Mouse (Mus musculus): ENCODE data around the gene Ppm1g.
"Not testable (repeated sequence)": the region's sequence is repeated elsewhere in the genome, so short reads cannot be mapped to it uniquely, and the experiment has no call there.

Gene Ppm1g

GRCm38 (mm10) chr5:31219474-31219873 is 1.0 kb downstream of the Ppm1g start:
- DNase-seq (ENCODE audit: low spot score in 2 of 2) = no peak

GRCm38 (mm10) chr5:31219070-31219469 is 1.4 kb downstream of the Ppm1g start:
- no peak for DNase-seq (ENCODE audit: low spot score in 2 of 2)

- peak in 1 of 2 experiments; percentile 44 for DNase-seq (ENCODE audit: low spot score in 2 of 2)
Observed at GRCm38 (mm10) chr5:31218294-31218693, 2.2 kb downstream of the Ppm1g start.

GRCm38 (mm10) chr5:31216554-31216953 is 3.9 kb downstream of the Ppm1g start:
- not testable (repeated sequence) for DNase-seq (ENCODE audit: low spot score in 2 of 2)

- DNase-seq (ENCODE audit: low spot score in 2 of 2) = no peak
Observed at GRCm38 (mm10) chr5:31204421-31204820, 16.1 kb downstream of the Ppm1g start.

- DNase-seq (ENCODE audit: low spot score in 2 of 2) = no peak
Observed at GRCm38 (mm10) chr5:31203866-31204265, 16.6 kb downstream of the Ppm1g start.

GRCm38 (mm10) chr5:31202933-31203332 is 17.6 kb downstream of the Ppm1g start:
- no peak for DNase-seq (ENCODE audit: low spot score in 2 of 2)

- DNase-seq (ENCODE audit: low spot score in 2 of 2) = peak; percentile 83 to 88
Observed at GRCm38 (mm10) chr5:31201742-31202590, 18.5 kb downstream of the Ppm1g start, which contains the start of gene Zfp513. Zfp513 (minus strand) TSS chr5:31202303.

- DNase-seq (ENCODE audit: low spot score in 2 of 2) = no peak
Observed at GRCm38 (mm10) chr5:31201042-31201741, 19.3 kb downstream of the Ppm1g start.

GRCm38 (mm10) chr5:31200327-31200768 is 20.1 kb downstream of the Ppm1g start:
- DNase-seq (ENCODE audit: low spot score in 2 of 2) = no peak

GRCm38 (mm10) chr5:31199893-31200292 is 20.6 kb downstream of the Ppm1g start:
- DNase-seq (ENCODE audit: low spot score in 2 of 2) = no peak

GRCm38 (mm10) chr5:31199321-31199892 is 21.1 kb downstream of the Ppm1g start:
- no peak for DNase-seq (ENCODE audit: low spot score in 2 of 2)

- DNase-seq (ENCODE audit: low spot score in 2 of 2) = no peak
Observed at GRCm38 (mm10) chr5:31198616-31199320, 21.7 kb downstream of the Ppm1g start.

- no peak for DNase-seq (ENCODE audit: low spot score in 2 of 2)
Observed at GRCm38 (mm10) chr5:31198170-31198569, 22.3 kb downstream of the Ppm1g start.

- DNase-seq (ENCODE audit: low spot score in 2 of 2) = no peak
Observed at GRCm38 (mm10) chr5:31197072-31197471, 23.4 kb downstream of the Ppm1g start.

GRCm38 (mm10) chr5:31196207-31196606 is 24.3 kb downstream of the Ppm1g start:
- no peak for DNase-seq (ENCODE audit: low spot score in 2 of 2)

- DNase-seq (ENCODE audit: low spot score in 2 of 2) = no peak
Observed at GRCm38 (mm10) chr5:31195671-31196070, 24.8 kb downstream of the Ppm1g start.

- no peak for DNase-seq (ENCODE audit: low spot score in 2 of 2)
Observed at GRCm38 (mm10) chr5:31194486-31195485, 25.7 kb downstream of the Ppm1g start.

GRCm38 (mm10) chr5:31193631-31194281 is 26.7 kb downstream of the Ppm1g start:
- no peak for DNase-seq (ENCODE audit: low spot score in 2 of 2)
